Comparison of ENCODE assay signal across 10 mouse cellular contexts in genomic region chr10:19593296-19593695, GRCm38 (mm10). TPM values are rescaled to one million over a fixed set of nuclear protein-coding genes. Genes with fewer than 3 reads are reported as not detected.
DNase-seq lines count a peak whose midpoint lies in the region; ATAC-seq and TF ChIP-seq lines count a peak whose summit lies in the region.
"Had no signal": no experiment of that assay in that cellular context is flagged by ENCODE, and none has a peak within 500 bp of the region (broad histone marks: within the 10 kb centered on the region; RNA-seq: fewer than 3 reads in every experiment).

No protein-coding gene starts in this region.

- peak overlapping the region; percentile 77 for H3K4me2 ChIP-seq in heart, postnatal 0 days (ENCODE audit: low read depth, low read length)
- H3K4me2 ChIP-seq in midbrain, embryonic 15.5 days: peak overlapping the region; percentile 77; the same call in 1 of the 2 replicates
- no peak overlapping the region for H3K4me2 ChIP-seq in midbrain, embryonic 11.5 days
- peak overlapping the region; percentile 56 for H3K4me2 ChIP-seq in intestine, embryonic 15.5 days (replicated peaks)
- peak overlapping the region; percentile 61 for H3K4me2 ChIP-seq in stomach, embryonic 15.5 days

- peaks cover 16% of the 10 kb centered on the region for H3K36me3 ChIP-seq in heart, postnatal 0 days (replicated peaks; ENCODE audit: control insufficient read depth, insufficient read depth, low read length)
- no peaks in the 10 kb centered on the region for H3K36me3 ChIP-seq in midbrain, embryonic 15.5 days (replicated peaks)
- H3K36me3 ChIP-seq in midbrain, embryonic 11.5 days (ENCODE audit: control insufficient read depth, insufficient read depth, low read length): no peaks in the 10 kb centered on the region
- no peaks in the 10 kb centered on the region for H3K36me3 ChIP-seq in intestine, embryonic 15.5 days
- H3K36me3 ChIP-seq in stomach, embryonic 15.5 days: no peaks in the 10 kb centered on the region
- H3K36me3 ChIP-seq: forebrain, embryonic 15.5 days had no signal

- H3K9ac ChIP-seq in heart, postnatal 0 days (replicated peaks; ENCODE audit: low read depth, low read length): no peak overlapping the region
- H3K9ac ChIP-seq in midbrain, embryonic 15.5 days: no peak overlapping the region
- no peak overlapping the region for H3K9ac ChIP-seq in midbrain, embryonic 11.5 days (ENCODE audit: low read length)
- no peak overlapping the region for H3K9ac ChIP-seq in intestine, embryonic 15.5 days
- no peak overlapping the region for H3K9ac ChIP-seq in stomach, embryonic 15.5 days

- H3K27me3 ChIP-seq in heart, postnatal 0 days (ENCODE audit: control insufficient read depth, insufficient read depth, low read length): no peaks in the 10 kb centered on the region
- H3K27me3 ChIP-seq in midbrain, embryonic 15.5 days (replicated peaks): no peaks in the 10 kb centered on the region
- H3K27me3 ChIP-seq in midbrain, embryonic 11.5 days (ENCODE audit: control insufficient read depth, insufficient read depth, low read length): peaks cover 2% of the 10 kb centered on the region
- H3K27me3 ChIP-seq in intestine, embryonic 15.5 days (replicated peaks): no peaks in the 10 kb centered on the region
- no peaks in the 10 kb centered on the region for H3K27me3 ChIP-seq in stomach, embryonic 15.5 days (replicated peaks)
- H3K27me3 ChIP-seq: forebrain, embryonic 15.5 days had no signal

- intact Hi-C loops in heart, postnatal 14 days (cut with DNase I): no loop called here

- no peak for TF ChIP-seq CTCF in heart, postnatal 0 days (IDR thresholded peaks at IDR 0.05; ENCODE audit: low read depth)

- H3K4me3 ChIP-seq in heart, postnatal 0 days (ENCODE audit: low read depth, low read length): peak overlapping the region; percentile 96; the same call in 1 of the 2 replicates
- no peak overlapping the region for H3K4me3 ChIP-seq in midbrain, embryonic 15.5 days
- no peak overlapping the region for H3K4me3 ChIP-seq in midbrain, embryonic 11.5 days (ENCODE audit: low read depth, low read length)
- 0 out of 2 replicates have a peak overlapping the region, but pooled peaks have one; percentile 0 for H3K4me3 ChIP-seq in intestine, embryonic 15.5 days (replicated peaks)
- peak overlapping the region; percentile 6; the same call in 1 of the 2 replicates for H3K4me3 ChIP-seq in stomach, embryonic 15.5 days (replicated peaks)

- H3K4me1 ChIP-seq in heart, postnatal 0 days (ENCODE audit: control insufficient read depth, insufficient read depth): peaks cover 22% of the 10 kb centered on the region
- H3K4me1 ChIP-seq in midbrain, embryonic 15.5 days: peaks cover 14% of the 10 kb centered on the region
- peaks cover 3% of the 10 kb centered on the region for H3K4me1 ChIP-seq in midbrain, embryonic 11.5 days (ENCODE audit: control insufficient read depth, insufficient read depth, low read length)
- H3K4me1 ChIP-seq in intestine, embryonic 15.5 days (replicated peaks): peaks cover 22% of the 10 kb centered on the region; the same call in 1 of the 2 replicates
- peaks cover 3% of the 10 kb centered on the region; the same call in 1 of the 2 replicates for H3K4me1 ChIP-seq in stomach, embryonic 15.5 days

- peak overlapping the region; percentile 9; the same call in 1 of the 2 replicates for H3K27ac ChIP-seq in heart, postnatal 0 days (ENCODE audit: low read depth)
- no peak overlapping the region for H3K27ac ChIP-seq in midbrain, embryonic 15.5 days
- H3K27ac ChIP-seq in midbrain, embryonic 11.5 days (ENCODE audit: low read depth, low read length): no peak overlapping the region
- no peak overlapping the region for H3K27ac ChIP-seq in intestine, embryonic 15.5 days
- H3K27ac ChIP-seq in stomach, embryonic 15.5 days: no peak overlapping the region
- H3K27ac ChIP-seq: forebrain, embryonic 15.5 days had no signal

- TF ChIP-seq EP300 in heart, postnatal 0 days (IDR thresholded peaks at IDR 0.05; ENCODE audit: low read depth): no peak

- 56% methylated on average over 3 of the region's 3 CpGs for WGBS in heart, postnatal 0 days
- 85% methylated on average over 3 of the region's 3 CpGs for WGBS in midbrain, embryonic 15.5 days
- WGBS in midbrain, embryonic 11.5 days: 81% methylated on average over 3 of the region's 3 CpGs
- 81% methylated on average over 3 of the region's 3 CpGs for WGBS in intestine, embryonic 15.5 days
- WGBS in stomach, embryonic 15.5 days: 85% methylated on average over 3 of the region's 3 CpGs

- no peak for DNase-seq in heart, postnatal 0 days (ENCODE audit: low spot score)
- no peak for DNase-seq in heart, postnatal 14 days
- no peak for DNase-seq in midbrain, embryonic 11.5 days (ENCODE audit: low spot score, missing footprints)
- DNase-seq in adrenal gland, postnatal 10 days: no peak
- DNase-seq: kidney, postnatal 14 days had no signal

- ATAC-seq in heart, postnatal 0 days (ENCODE audit: insufficient read depth, low read depth): no peak
- ATAC-seq in midbrain, embryonic 15.5 days (replicated peaks): no peak
- no peak for ATAC-seq in midbrain, embryonic 11.5 days (ENCODE audit: low FRiP score)
- ATAC-seq in intestine, embryonic 15.5 days: no peak
- no peak for ATAC-seq in stomach, embryonic 15.5 days (ENCODE audit: insufficient read depth, low FRiP score, low read depth)
- ATAC-seq: forebrain, embryonic 15.5 days had no signal

- H3K9me3 ChIP-seq in heart, postnatal 0 days (replicated peaks; ENCODE audit: control insufficient read depth, low read length): no peaks in the 10 kb centered on the region
- H3K9me3 ChIP-seq in midbrain, embryonic 15.5 days: no peaks in the 10 kb centered on the region
- H3K9me3 ChIP-seq in midbrain, embryonic 11.5 days (ENCODE audit: control insufficient read depth, low read length): no peaks in the 10 kb centered on the region
- no peaks in the 10 kb centered on the region for H3K9me3 ChIP-seq in intestine, embryonic 15.5 days
- H3K9me3 ChIP-seq in stomach, embryonic 15.5 days: no peaks in the 10 kb centered on the region
- H3K9me3 ChIP-seq: forebrain, embryonic 15.5 days had no signal

RNA-seq across cellular contexts. Expression of gene Ifngr1, which starts 1.5 kb away (rescaled TPM):
- 21.6 and 38.6 TPM in 2 replicates for total RNA-seq in heart, postnatal 0 days (2014; rRNA removed; ENCODE audit: low replicate concordance)
- polyA plus RNA-seq in heart, postnatal 0 days (2015; fragmentation: Nextera tagmentation; extraction: Ambion mirVana): 40.1 and 42.2 TPM in 2 replicates
- 10 to 100 TPM; 57.1 to 63.8 TPM for total RNA-seq in heart, postnatal 14 days (2021)
- polyA plus RNA-seq in midbrain, embryonic 15.5 days (2015; fragmentation: Nextera tagmentation; extraction: Ambion mirVana): 21.6 TPM in 2 replicates
- 34.3 and 34.8 TPM in 2 replicates for polyA plus RNA-seq in midbrain, embryonic 11.5 days (2014; fragmentation: Nextera tagmentation; extraction: Ambion mirVana)
- 92.1 and 95.8 TPM in 2 replicates for polyA plus RNA-seq in intestine, embryonic 15.5 days (2015; fragmentation: Nextera tagmentation; extraction: Ambion mirVana)
- polyA plus RNA-seq in stomach, embryonic 15.5 days (2015; fragmentation: Nextera tagmentation; extraction: Ambion mirVana): 70.1 and 77.4 TPM in 2 replicates
- 10 to 100 TPM; 60.2 to 87.8 TPM for total RNA-seq in adrenal gland, postnatal 10 days (2021)

RNA-seq across cellular contexts. Expression of gene Il22ra2, which starts 28.5 kb away (rescaled TPM):
- not detected in 2 replicates for total RNA-seq in heart, postnatal 0 days (2014; rRNA removed; ENCODE audit: low replicate concordance)
- polyA plus RNA-seq in heart, postnatal 0 days (2015; fragmentation: Nextera tagmentation; extraction: Ambion mirVana): not detected in 2 replicates
- total RNA-seq in heart, postnatal 14 days (2021): not detected
- not detected in 2 replicates for polyA plus RNA-seq in midbrain, embryonic 15.5 days (2015; fragmentation: Nextera tagmentation; extraction: Ambion mirVana)
- polyA plus RNA-seq in midbrain, embryonic 11.5 days (2014; fragmentation: Nextera tagmentation; extraction: Ambion mirVana): not detected in 2 replicates
- not detected in 2 replicates for polyA plus RNA-seq in intestine, embryonic 15.5 days (2015; fragmentation: Nextera tagmentation; extraction: Ambion mirVana)
- 0.06 TPM in 1 of 2 replicates, not detected in the other for polyA plus RNA-seq in stomach, embryonic 15.5 days (2015; fragmentation: Nextera tagmentation; extraction: Ambion mirVana)
- under 1 TPM; 0.18 to 0.48 TPM for total RNA-seq in adrenal gland, postnatal 10 days (2021)
- total RNA-seq: left cerebral cortex, postnatal 10 days had no signal
- polyA plus RNA-seq: forebrain, embryonic 15.5 days had no signal

Comparison
In these comparisons a context has a peak if more than half of its experiments do, and no peak if none do; other contexts are left out.
1. H3K4me3 ChIP-seq: peak in heart, postnatal 0 days (single experiment), intestine, embryonic 15.5 days (single experiment) and stomach, embryonic 15.5 days (single experiment); none in midbrain, embryonic 15.5 days (single experiment) and midbrain, embryonic 11.5 days (single experiment).